ENCODE assay signal across 14 mouse cellular contexts in genomic region chr3:122438143-122438825, GRCm38 (mm10).
"Had no signal": no experiment of that assay in that cellular context is flagged by ENCODE, and none has a peak within 500 bp of the region (broad histone marks: within the 10 kb centered on the region; RNA-seq: fewer than 3 reads in every experiment).

No protein-coding gene starts in this region.

- H3K4me3 ChIP-seq: kidney, embryonic 15.5 days; left cerebral cortex, adult 2 months; limb, embryonic 12.5 days; neural tube, embryonic 15.5 days had no signal

- H3K4me2 ChIP-seq: kidney, embryonic 15.5 days; limb, embryonic 12.5 days; neural tube, embryonic 15.5 days had no signal

- H3K4me1 ChIP-seq: neural tube, embryonic 15.5 days had no signal

- H3K27me3 ChIP-seq: kidney, embryonic 15.5 days; limb, embryonic 12.5 days; neural tube, embryonic 15.5 days had no signal

- H3K9me3 ChIP-seq: kidney, embryonic 15.5 days; limb, embryonic 12.5 days; neural tube, embryonic 15.5 days had no signal

- H3K9ac ChIP-seq: kidney, embryonic 15.5 days; limb, embryonic 12.5 days; liver, embryonic 14.5 days; neural tube, embryonic 15.5 days had no signal

- H3K36me3 ChIP-seq: kidney, embryonic 15.5 days; limb, embryonic 12.5 days; neural tube, embryonic 15.5 days had no signal

- H3K27ac ChIP-seq: kidney, embryonic 15.5 days; left cerebral cortex, adult 2 months; limb, embryonic 12.5 days; liver, embryonic 14.5 days; neural tube, embryonic 15.5 days; stomach, postnatal 0 days had no signal

- ATAC-seq: intestine, embryonic 16.5 days had no signal

- DNase-seq: kidney, adult 2 months; kidney, postnatal 14 days; lung, adult 2 months; lung, postnatal 14 days; right cerebral cortex, adult 18-20 months; right cerebral cortex, postnatal 25 days; thymus, postnatal 4 days had no signal
